Mouse (Mus musculus): ENCODE results near the gene Mast3. TPM values are rescaled to one million over a fixed set of nuclear protein-coding genes. Genes with fewer than 3 reads are reported as not detected.

The Mast3 gene
- total RNA-seq, 2 experiments from 2014 or later, result 298 to 350 TPM

GRCm38 (mm10) chr8:70808955-70809701 is 4.3 kb upstream of the Mast3 start:
- intact Hi-C loops (cut with DNase I), result no loop called here
- no peak for DNase-seq (ENCODE audit: low spot score in 2 of 2)

GRCm38 (mm10) chr8:70808239-70808638 is 3.4 kb upstream of the Mast3 start, which contains the start of gene Il12rb1:
Gene Il12rb1, plus strand, starts transcription at chr8:70808449.
- no peak for DNase-seq (ENCODE audit: low spot score in 2 of 2)
- intact Hi-C loops (cut with DNase I), result no loop called here

- DNase-seq (ENCODE audit: low spot score in 2 of 2), result no peak
- intact Hi-C loops (cut with DNase I), result no loop called here
These were observed 2.5 kb upstream of the Mast3 start for GRCm38 (mm10) chr8:70807304-70807703.

GRCm38 (mm10) chr8:70806541-70806940 is 1.7 kb upstream of the Mast3 start:
- no peak for DNase-seq (ENCODE audit: low spot score in 2 of 2)
- intact Hi-C loops (cut with DNase I), result no loop called here

- intact Hi-C loops (cut with DNase I), result loop anchor here (2.0 kb wide), 1 partner anchor 35 kb away; the partner anchor contains the start of gene Arrdc2
- peak; percentile 69 to 92 for DNase-seq (ENCODE audit: low spot score in 2 of 2)
These were observed 933 bp downstream of the Mast3 start for GRCm38 (mm10) chr8:70803761-70804480.

GRCm38 (mm10) chr8:70802786-70803510 is 1.9 kb downstream of the Mast3 start:
- DNase-seq (ENCODE audit: low spot score in 2 of 2), result no peak
- intact Hi-C loops (cut with DNase I), result no loop called here

GRCm38 (mm10) chr8:70801830-70802229 is 3.0 kb downstream of the Mast3 start:
- no peak for DNase-seq (ENCODE audit: low spot score in 2 of 2)
- intact Hi-C loops (cut with DNase I), result loop anchor here (2.0 kb wide), 1 partner anchor 49 kb away; no protein-coding TSS in a partner anchor

GRCm38 (mm10) chr8:70801156-70801555 is 3.7 kb downstream of the Mast3 start:
- intact Hi-C loops (cut with DNase I), result loop anchor here (2.0 kb wide), 1 partner anchor 48 kb away; no protein-coding TSS in a partner anchor
- peak; percentile 76 to 95 for DNase-seq (ENCODE audit: low spot score in 2 of 2)

GRCm38 (mm10) chr8:70800648-70801047 is 4.2 kb downstream of the Mast3 start:
- peak in 1 of 2 experiments; percentile 92 for DNase-seq (ENCODE audit: low spot score in 2 of 2)
- intact Hi-C loops (cut with DNase I), result loop anchor here (2.0 kb wide), 1 partner anchor 48 kb away; no protein-coding TSS in a partner anchor

GRCm38 (mm10) chr8:70798281-70798680 is 6.6 kb downstream of the Mast3 start:
- no peak for DNase-seq (ENCODE audit: low spot score in 2 of 2)
- intact Hi-C loops (cut with DNase I), result no loop called here

- intact Hi-C loops (cut with DNase I), result loop anchor here (2.0 kb wide), 1 partner anchor 37 kb away; the partner anchor contains the start of gene Mpv17l2
- peak; percentile 87 to 95 for DNase-seq (ENCODE audit: low spot score in 2 of 2)
These were observed 7.5 kb downstream of the Mast3 start for GRCm38 (mm10) chr8:70797081-70798070.

GRCm38 (mm10) chr8:70796403-70797080 is 8.3 kb downstream of the Mast3 start:
- intact Hi-C loops (cut with DNase I), result loop anchor here (2.0 kb wide), 1 partner anchor 36 kb away; the partner anchor contains the start of gene Mpv17l2
- no peak for DNase-seq (ENCODE audit: low spot score in 2 of 2)

- no peak for DNase-seq (ENCODE audit: low spot score in 2 of 2)
- intact Hi-C loops (cut with DNase I), result no loop called here
These were observed 9.5 kb downstream of the Mast3 start for GRCm38 (mm10) chr8:70795370-70795769.

- intact Hi-C loops (cut with DNase I), result no loop called here
- DNase-seq (ENCODE audit: low spot score in 2 of 2), result no peak
These were observed 10.6 kb downstream of the Mast3 start for GRCm38 (mm10) chr8:70794215-70794614.

GRCm38 (mm10) chr8:70792700-70793099 is 12.2 kb downstream of the Mast3 start:
- no peak for DNase-seq (ENCODE audit: low spot score in 2 of 2)
- intact Hi-C loops (cut with DNase I), result no loop called here

- intact Hi-C loops (cut with DNase I), result no loop called here
- DNase-seq (ENCODE audit: low spot score in 2 of 2), result peak; percentile 97
These were observed 12.7 kb downstream of the Mast3 start for GRCm38 (mm10) chr8:70791975-70792691.

- intact Hi-C loops (cut with DNase I), result no loop called here
- no peak for DNase-seq (ENCODE audit: low spot score in 2 of 2)
These were observed 13.6 kb downstream of the Mast3 start for GRCm38 (mm10) chr8:70791294-70791701.
